Mouse (Mus musculus): ENCODE measurements around the gene Omt2b.
A peak's percentile ranks its signal among the peaks of the same experiment; 100 is the strongest.

Omt2b gene

GRCm38 (mm10) chr9:78354665-78355578 is 27.5 kb downstream of the Omt2b start:
- no peak for DNase-seq

- no peak for DNase-seq
Observed at GRCm38 (mm10) chr9:78355611-78356010, 28.2 kb downstream of the Omt2b start, which contains the start of gene Gsta2. Gene Gsta2 (minus strand): TSS chr9:78355788.

GRCm38 (mm10) chr9:78358053-78358452 is 30.7 kb downstream of the Omt2b start:
- peak; percentile 28 for DNase-seq

- DNase-seq: no peak
Observed at GRCm38 (mm10) chr9:78359750-78360483, 32.5 kb downstream of the Omt2b start.

- no peak for DNase-seq
Observed at GRCm38 (mm10) chr9:78360484-78360872, 33.1 kb downstream of the Omt2b start.

GRCm38 (mm10) chr9:78363374-78363773 is 36.0 kb downstream of the Omt2b start:
- no peak for DNase-seq

GRCm38 (mm10) chr9:78364701-78365100 is 37.3 kb downstream of the Omt2b start:
- DNase-seq: no peak

- no peak for DNase-seq
Observed at GRCm38 (mm10) chr9:78365850-78366544, 38.6 kb downstream of the Omt2b start.

- peak; percentile 2 for DNase-seq
Observed at GRCm38 (mm10) chr9:78367959-78368358, 40.6 kb downstream of the Omt2b start, which contains the start of gene Dppa5a. Gene Dppa5a (minus strand): TSS chr9:78368177.

- no peak for DNase-seq
Observed at GRCm38 (mm10) chr9:78368671-78369293, 41.4 kb downstream of the Omt2b start.

- no peak for DNase-seq
Observed at GRCm38 (mm10) chr9:78369349-78369748, 42.0 kb downstream of the Omt2b start.

GRCm38 (mm10) chr9:78369786-78370185 is 42.4 kb downstream of the Omt2b start:
- no peak for DNase-seq

- no peak for DNase-seq
Observed at GRCm38 (mm10) chr9:78371441-78371840, 44.1 kb downstream of the Omt2b start.

- DNase-seq: no peak
Observed at GRCm38 (mm10) chr9:78372827-78373504, 45.6 kb downstream of the Omt2b start.

GRCm38 (mm10) chr9:78374397-78374796 is 47.0 kb downstream of the Omt2b start:
- DNase-seq: no peak

- no peak for DNase-seq
Observed at GRCm38 (mm10) chr9:78374885-78375389, 47.5 kb downstream of the Omt2b start.

GRCm38 (mm10) chr9:78375486-78375885 is 48.1 kb downstream of the Omt2b start:
- DNase-seq: no peak

- DNase-seq: no peak
Observed at GRCm38 (mm10) chr9:78377546-78377945, 50.2 kb downstream of the Omt2b start.

- DNase-seq: no peak
Observed at GRCm38 (mm10) chr9:78378113-78378785, 50.9 kb downstream of the Omt2b start, which contains the start of gene Ooep. Gene Ooep (minus strand): TSS chr9:78378725.

Measured in cerebellum, adult 9-10 months (tissue).